Mouse (Mus musculus): ENCODE measurements at regions not wholly inside any gene's neighbourhood (a gene's known extent, or its start where the extent isn't known, plus 50 kb on each side); places are given as distances from the start of the nearest gene placed in this dataset.

DNA sequence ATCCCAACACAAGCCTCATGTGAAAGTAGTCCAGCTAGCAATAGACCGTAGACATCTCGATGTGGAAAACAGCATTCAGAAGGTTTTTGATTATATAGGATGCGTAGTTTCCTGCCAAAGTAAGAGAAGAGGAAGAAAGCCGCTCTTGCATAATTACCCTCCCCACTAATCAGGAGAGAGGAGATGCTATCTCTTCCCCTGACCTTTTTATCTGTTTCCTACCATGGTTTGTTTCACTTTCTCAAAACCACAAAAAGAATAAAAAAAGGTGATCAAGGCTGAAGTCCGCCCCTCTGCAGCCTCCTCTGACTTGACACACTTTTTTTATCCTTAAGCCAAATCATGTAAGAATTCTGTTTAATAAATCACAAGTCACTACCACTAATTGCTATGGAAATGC, 480.0 kb downstream of the Adgrl2 start:
- TF ChIP-seq POLR2A (IDR thresholded peaks at IDR 0.05; ENCODE audit: low read depth, low read length) (no peak), CTCF (IDR thresholded peaks at IDR 0.05; ENCODE audit: borderline replicate concordance, insufficient read depth, low read length) (no peak)

Measured in embryonic fibroblast, embryonic 13.5 days (primary cell).